Mouse (Mus musculus) heart, embryonic 12.5 days (tissue): ENCODE data around the gene Egfl7. TPM values are rescaled to one million over a fixed set of nuclear protein-coding genes. Genes with fewer than 3 reads are reported as not detected.

Experiments
- ATAC-seq: fragments of 200-750 bp; cut with Nextera tagmentation; 2 replicates; pipeline ENCODE4 v1.8.0; 2017; ENCODE audit warnings: moderate TSS enrichment, moderate library complexity; ENCODE audit not compliant: insufficient number of reproducible peaks, low FRiP score
- H3K27ac ChIP-seq: fragments of 300-500 bp; sonication (generic); 2 replicates; pipeline ENCODE4 v1.5.1; 2016; ENCODE audit warnings: mild to moderate bottlenecking, moderate library complexity; ENCODE audit not compliant: poor library complexity, severe bottlenecking
- H3K27me3 ChIP-seq: fragments of 300-500 bp; sonication (generic); replicated peaks from 2 replicates; pipeline ENCODE4 v1.6.1; 2016; ENCODE audit warnings: mild to moderate bottlenecking, moderate library complexity
- H3K36me3 ChIP-seq: fragments of 300-500 bp; sonication (generic); 2 replicates; pipeline ENCODE4 v1.6.1; 2016; ENCODE audit warnings: mild to moderate bottlenecking, moderate library complexity
- H3K4me1 ChIP-seq: fragments of 300-500 bp; sonication (generic); replicated peaks from 2 replicates; pipeline ENCODE4 v1.6.1; 2016; ENCODE audit warnings: mild to moderate bottlenecking
- H3K4me2 ChIP-seq: fragments of 300-500 bp; sonication (generic); 2 replicates; pipeline ENCODE4 v1.6.1; 2016; ENCODE audit warnings: mild to moderate bottlenecking, moderate library complexity
- H3K4me3 ChIP-seq: fragments of 300-500 bp; sonication (generic); 2 replicates; pipeline ENCODE4 v1.5.1; 2016; ENCODE audit warnings: mild to moderate bottlenecking
- H3K9ac ChIP-seq: fragments of 300-500 bp; sonication (generic); 2 replicates; pipeline ENCODE4 v1.6.1; 2016; ENCODE audit warnings: mild to moderate bottlenecking, moderate library complexity
- H3K9me3 ChIP-seq: fragments of 300-500 bp; sonication (generic); replicated peaks from 2 replicates; pipeline ENCODE4 v1.6.1; 2016; ENCODE audit warnings: mild to moderate bottlenecking, moderate library complexity
- WGBS: fragments of 180-500 bp; shearing (Covaris S2); methylation state at CpG from one replicate; pipeline ENCODE4 v1.1.7; 2016; 5-methylcytosine and 5-hydroxymethylcytosine counted together
- polyA plus RNA-seq: library from polyadenylated mRNA; unstranded; fragments of >200 nt; fragmentation: Nextera tagmentation; extraction: Ambion mirVana; gene quantifications from 2 replicates; pipeline ENCODE4 v1.2.1, GENCODE M21; 2016

Gene Egfl7
- polyA plus RNA-seq, 1 experiment from 2014 or later: 139 TPM

- H3K4me3 ChIP-seq: no peak overlapping the region
- no peak for ATAC-seq
- no peaks in the 10 kb centered on the region for H3K9me3 ChIP-seq
- peak overlapping the region; percentile 36; the same call in 1 of the 2 replicates for H3K9ac ChIP-seq
- H3K27me3 ChIP-seq: no peaks in the 10 kb centered on the region
- H3K4me2 ChIP-seq: peak overlapping the region; percentile 16
- WGBS: 90% methylated on average over 7 of the region's 7 CpGs
- H3K27ac ChIP-seq: peak overlapping the region; percentile 11
- peaks cover 57% of the 10 kb centered on the region for H3K36me3 ChIP-seq
- H3K4me1 ChIP-seq: peaks cover 37% of the 10 kb centered on the region
Observed at GRCm38 (mm10) chr2:26590962-26591361, 11.1 kb downstream of the Egfl7 start.

DNA sequence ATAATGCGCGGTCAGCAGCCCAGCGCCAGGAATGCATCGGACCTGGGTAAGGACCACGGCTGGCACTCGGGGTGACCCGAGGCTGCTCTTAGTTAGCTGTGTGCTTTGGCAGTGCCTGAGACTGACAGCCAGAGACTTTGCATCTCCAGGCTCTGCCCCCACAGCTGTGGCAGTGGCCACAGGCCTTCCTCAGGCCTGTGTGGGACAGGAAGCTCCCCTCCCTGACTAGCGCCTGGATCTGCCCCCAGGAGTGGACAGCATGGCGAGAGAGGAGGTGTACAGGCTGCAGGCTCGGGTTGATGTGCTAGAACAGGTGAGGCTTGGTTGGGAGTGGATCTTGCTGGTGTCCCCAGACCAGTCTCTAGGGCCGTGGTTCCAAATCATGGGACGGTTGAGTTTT, 11.6 kb downstream of the Egfl7 start:
- H3K4me3 ChIP-seq: no peak overlapping the region
- peak overlapping the region; percentile 11; the same call in 1 of the 2 replicates for H3K27ac ChIP-seq

DNA sequence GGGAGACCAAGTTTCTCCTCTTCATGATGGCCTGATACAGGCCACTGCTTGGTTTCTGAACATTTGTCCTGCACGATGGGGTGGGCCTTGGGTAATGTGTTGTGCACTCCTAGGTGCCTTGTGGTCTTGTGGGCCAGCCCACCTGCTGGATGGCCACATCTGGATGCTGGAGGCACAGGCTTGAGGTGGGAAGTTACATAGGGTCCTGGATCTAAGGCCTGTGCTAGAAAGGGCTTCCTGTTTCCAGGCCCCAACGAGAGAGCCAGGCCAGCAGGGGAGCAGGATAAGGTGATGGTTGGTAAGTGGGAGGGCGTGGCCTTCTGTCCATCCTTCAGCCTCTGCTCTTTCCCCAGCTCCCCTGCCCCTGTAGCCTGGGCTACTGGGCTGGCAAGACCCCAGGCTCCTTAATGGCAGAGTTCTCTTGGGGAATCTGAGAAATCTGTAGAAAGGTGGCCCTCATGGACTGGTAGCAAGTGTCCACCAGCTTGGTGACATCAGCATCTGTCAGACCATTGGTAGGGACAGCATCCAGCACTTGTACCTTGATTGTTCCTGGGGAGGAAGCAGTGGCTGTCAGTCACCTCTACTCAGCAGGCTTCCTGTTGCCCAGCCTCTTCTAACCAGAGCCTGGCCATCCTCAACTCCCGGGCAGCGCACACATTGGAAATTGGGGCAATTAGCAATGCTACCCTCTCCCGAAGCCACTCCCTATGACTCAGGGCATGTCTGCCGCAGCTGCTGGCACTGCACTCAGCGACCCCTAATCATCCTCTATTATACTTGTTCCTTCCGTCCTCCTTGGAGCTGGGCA, 13.6 kb downstream of the Egfl7 start:
- no peak for ATAC-seq
- H3K9ac ChIP-seq: no peak overlapping the region
- no peak overlapping the region for H3K4me2 ChIP-seq
- WGBS: 62% methylated on average over 9 of the region's 9 CpGs
- peaks cover 58% of the 10 kb centered on the region for H3K36me3 ChIP-seq
- no peak overlapping the region for H3K4me3 ChIP-seq
- peaks cover 17% of the 10 kb centered on the region for H3K4me1 ChIP-seq
- no peak overlapping the region for H3K27ac ChIP-seq
- H3K27me3 ChIP-seq: no peaks in the 10 kb centered on the region
- H3K9me3 ChIP-seq: no peaks in the 10 kb centered on the region

More for the DNA sequence above, 11.6 kb downstream of the Egfl7 start:
- Histone ChIP-seq H3K27me3 (no peaks in the 10 kb centered on the region), H3K4me1 (peaks cover 33% of the 10 kb centered on the region), H3K36me3 (peaks cover 60% of the 10 kb centered on the region), H3K9ac (peak overlapping the region; percentile 36; the same call in 1 of the 2 replicates), H3K9me3 (no peaks in the 10 kb centered on the region), H3K4me2 (no peak overlapping the region)
- no peak for ATAC-seq
- WGBS: 77% methylated on average over 12 of the region's 12 CpGs

DNA sequence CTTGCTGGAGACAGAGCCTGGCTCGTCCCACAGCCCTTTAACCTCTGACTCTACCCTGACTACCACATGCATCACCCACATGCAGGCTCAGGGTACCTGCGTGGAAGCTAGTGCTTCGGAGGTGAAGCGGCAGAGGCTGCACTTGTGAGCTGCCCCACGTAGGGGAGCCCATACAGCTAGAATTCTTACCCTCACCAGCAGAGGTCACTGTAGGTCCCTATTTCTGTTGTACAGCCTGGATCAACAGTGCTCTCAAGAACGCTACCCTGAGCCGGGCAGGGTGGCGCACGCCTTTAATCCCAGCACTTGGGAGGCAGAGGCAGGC, 14.2 kb downstream of the Egfl7 start:
- H3K27me3 ChIP-seq: no peaks in the 10 kb centered on the region
- no peak overlapping the region for H3K4me2 ChIP-seq
- 59% methylated on average over 9 of the region's 9 CpGs for WGBS
- ATAC-seq: no peak
- H3K4me1 ChIP-seq: peaks cover 11% of the 10 kb centered on the region; the same call in 1 of the 2 replicates
- no peak overlapping the region for H3K27ac ChIP-seq
- H3K36me3 ChIP-seq: peaks cover 58% of the 10 kb centered on the region
- H3K4me3 ChIP-seq: no peak overlapping the region
- no peak overlapping the region for H3K9ac ChIP-seq
- H3K9me3 ChIP-seq: no peaks in the 10 kb centered on the region

DNA sequence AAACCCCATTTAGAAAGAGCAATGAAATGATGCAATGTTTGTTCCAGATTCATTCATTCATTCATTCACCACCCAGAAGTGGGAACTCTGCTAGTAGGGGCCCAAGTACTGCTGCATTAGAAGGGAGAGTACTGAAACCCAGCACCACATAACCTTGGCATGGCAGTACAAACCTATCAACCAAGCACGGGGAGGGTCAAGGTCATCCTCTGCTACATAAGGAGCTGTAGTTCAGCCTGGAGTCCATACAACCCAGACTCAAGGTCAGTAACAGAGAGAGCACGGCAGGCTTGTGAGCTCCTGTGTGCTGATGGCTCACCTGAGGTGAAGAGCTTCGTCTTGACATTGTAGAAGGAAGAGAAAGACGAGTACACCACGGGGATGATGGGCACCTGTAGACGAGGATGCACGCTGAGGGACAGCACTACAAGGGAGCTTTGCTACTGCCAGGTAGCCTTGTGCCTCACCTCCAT, 14.7 kb downstream of the Egfl7 start:
- H3K9me3 ChIP-seq: no peaks in the 10 kb centered on the region
- WGBS: 76% methylated on average over 7 of the region's 7 CpGs
- peak; percentile 5; the same call in 1 of the 2 replicates for ATAC-seq

DNA sequence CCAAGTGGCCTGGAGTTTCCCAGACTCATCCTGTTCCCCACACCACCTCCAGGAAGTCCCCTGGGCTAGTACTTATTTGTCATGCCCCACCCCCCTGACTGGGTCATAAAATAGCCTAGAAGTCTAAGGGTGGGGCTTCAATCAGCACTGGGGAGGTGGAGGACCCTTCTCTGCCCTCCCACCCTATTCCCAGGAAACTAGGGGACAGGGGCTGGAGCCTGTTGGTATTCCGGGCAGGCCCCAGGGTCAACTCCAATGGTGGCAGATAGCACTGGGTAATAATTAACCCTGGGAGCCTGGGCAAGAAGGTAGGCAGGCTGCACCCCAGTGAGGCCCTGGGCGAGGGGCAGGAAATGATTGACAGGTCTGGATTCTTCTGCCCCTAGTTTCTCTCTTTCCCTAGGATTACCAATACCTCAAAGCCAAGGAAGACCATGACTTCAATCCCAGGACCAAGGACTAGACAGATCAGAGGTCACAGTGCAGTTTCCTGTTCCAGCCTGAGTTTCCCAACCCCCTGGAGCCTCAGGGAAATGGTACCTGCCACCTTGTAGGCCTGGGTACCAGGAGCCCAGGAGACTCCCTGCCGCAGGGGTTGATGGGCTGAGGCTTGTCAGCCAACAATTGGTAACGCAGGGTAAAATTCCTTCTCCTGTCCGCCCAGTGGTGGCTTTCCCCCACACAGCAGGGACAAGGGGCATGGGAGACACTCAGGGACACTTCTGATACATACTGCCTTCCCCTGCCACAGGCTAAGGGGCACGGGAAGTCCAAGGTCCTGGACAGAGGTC, 15.3 kb downstream of the Egfl7 start:
- ATAC-seq: peak; percentile 49
- Histone ChIP-seq H3K9ac (no peak overlapping the region), H3K4me1 (peaks cover 6% of the 10 kb centered on the region; the same call in 1 of the 2 replicates), H3K4me2 (no peak overlapping the region), H3K27ac (no peak overlapping the region), H3K36me3 (peaks cover 51% of the 10 kb centered on the region), H3K27me3 (no peaks in the 10 kb centered on the region), H3K4me3 (no peak overlapping the region), H3K9me3 (no peaks in the 10 kb centered on the region)
- 64% methylated on average over 6 of the region's 6 CpGs for WGBS

More for the DNA sequence above, 14.7 kb downstream of the Egfl7 start:
- H3K9ac ChIP-seq: no peak overlapping the region
- no peaks in the 10 kb centered on the region for H3K27me3 ChIP-seq
- no peak overlapping the region for H3K27ac ChIP-seq
- peaks cover 9% of the 10 kb centered on the region; the same call in 1 of the 2 replicates for H3K4me1 ChIP-seq
- no peak overlapping the region for H3K4me2 ChIP-seq
- H3K4me3 ChIP-seq: no peak overlapping the region
- peaks cover 55% of the 10 kb centered on the region for H3K36me3 ChIP-seq

DNA sequence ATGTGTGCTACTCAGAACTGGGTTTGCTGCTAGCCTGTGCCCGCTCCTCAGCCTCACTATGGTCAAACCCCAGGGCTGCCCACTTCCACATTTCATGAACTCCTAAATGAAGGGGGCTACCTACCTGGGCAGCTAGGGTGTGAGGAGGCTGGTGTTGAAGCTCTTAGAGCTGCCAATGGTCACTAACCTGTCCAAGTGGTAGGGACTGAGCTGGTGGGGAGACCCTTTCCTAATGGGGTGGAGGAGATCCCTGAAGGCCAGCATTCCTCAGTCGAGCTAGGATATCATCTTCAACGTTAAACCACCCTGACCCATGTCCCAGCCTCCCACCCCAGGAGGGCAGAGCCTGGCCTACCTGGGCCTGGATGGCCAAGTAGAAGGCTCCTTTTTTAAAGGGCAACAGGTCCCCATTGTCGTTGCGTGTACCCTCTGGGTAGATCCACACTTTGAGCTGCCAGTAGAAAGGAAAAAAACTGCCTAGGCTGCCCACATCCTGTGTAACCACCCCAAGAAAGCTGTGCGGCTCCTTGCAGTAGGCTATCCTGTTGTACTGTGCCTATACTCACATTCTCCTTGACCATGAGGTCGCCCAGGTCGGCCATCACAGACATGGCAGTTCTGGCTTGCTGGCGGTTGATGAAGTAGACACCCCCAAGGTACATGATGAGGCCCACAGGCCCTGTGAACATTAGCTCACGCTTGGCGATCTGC, 16.1 kb downstream of the Egfl7 start:
- H3K9me3 ChIP-seq: no peaks in the 10 kb centered on the region
- 73% methylated on average over 11 of the region's 11 CpGs for WGBS
- ATAC-seq: peak; percentile 17; the same call in 1 of the 2 replicates
- no peak overlapping the region for H3K4me2 ChIP-seq
- peaks cover 43% of the 10 kb centered on the region for H3K36me3 ChIP-seq
- H3K27me3 ChIP-seq: no peaks in the 10 kb centered on the region
- no peak overlapping the region for H3K27ac ChIP-seq
- peaks cover 6% of the 10 kb centered on the region; the same call in 1 of the 2 replicates for H3K4me1 ChIP-seq
- H3K9ac ChIP-seq: no peak overlapping the region
- H3K4me3 ChIP-seq: no peak overlapping the region

DNA sequence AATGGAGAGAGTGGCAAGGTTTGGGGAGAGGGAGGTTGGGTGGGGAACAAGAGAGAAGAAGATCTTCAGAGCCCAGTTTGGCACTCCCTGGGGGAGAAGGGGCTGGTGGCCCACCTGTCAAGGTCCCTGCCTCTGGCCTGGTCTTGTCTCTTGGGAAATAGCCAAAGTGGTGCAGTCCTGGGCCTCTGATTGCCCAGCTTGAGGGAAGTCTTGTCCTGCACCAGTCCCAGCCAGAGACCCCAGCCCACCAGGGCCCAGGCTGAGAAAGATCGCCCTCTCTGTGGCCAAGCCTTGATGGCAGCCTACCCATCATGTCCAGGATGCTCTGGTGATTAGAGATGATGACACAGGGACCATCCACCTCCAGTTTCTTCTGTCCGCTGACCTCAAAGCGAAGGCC, 17.1 kb downstream of the Egfl7 start:
- no peaks in the 10 kb centered on the region for H3K4me1 ChIP-seq
- 89% methylated on average over 3 of the region's 3 CpGs for WGBS
- H3K9me3 ChIP-seq: no peaks in the 10 kb centered on the region
- H3K27me3 ChIP-seq: no peaks in the 10 kb centered on the region
- no peak overlapping the region for H3K9ac ChIP-seq
- H3K27ac ChIP-seq: no peak overlapping the region
- H3K4me2 ChIP-seq: no peak overlapping the region
- ATAC-seq: no peak
- peaks cover 33% of the 10 kb centered on the region for H3K36me3 ChIP-seq
- H3K4me3 ChIP-seq: no peak overlapping the region

DNA sequence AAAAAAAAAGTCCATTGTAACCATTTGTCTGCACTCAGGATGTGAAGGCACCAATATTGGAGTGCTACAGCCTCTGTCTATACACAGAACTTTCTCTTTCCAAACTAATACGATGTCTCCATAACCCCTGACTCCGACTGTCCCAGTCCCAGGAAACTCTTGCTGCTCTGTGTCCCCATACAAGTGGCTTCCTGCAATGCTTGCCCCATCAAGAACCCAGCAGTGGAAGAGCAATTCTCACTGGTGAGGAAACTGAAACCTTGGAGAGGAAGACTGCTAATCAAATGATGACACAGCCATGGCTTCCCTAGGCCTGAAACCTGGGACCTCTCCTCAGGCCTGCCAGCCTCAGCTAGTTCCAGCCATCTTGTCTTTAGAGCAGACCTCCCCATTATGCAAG, 18.0 kb downstream of the Egfl7 start:
- Histone ChIP-seq H3K4me2 (no peak overlapping the region), H3K36me3 (peaks cover 24% of the 10 kb centered on the region), H3K4me1 (no peaks in the 10 kb centered on the region; the same call in 1 of the 2 replicates), H3K27ac (no peak overlapping the region), H3K9me3 (no peaks in the 10 kb centered on the region), H3K9ac (no peak overlapping the region), H3K4me3 (no peak overlapping the region), H3K27me3 (no peaks in the 10 kb centered on the region)
- 80% methylated on average over 2 of the region's 2 CpGs for WGBS
- no peak for ATAC-seq

GRCm38 (mm10) chr2:26598462-26598861, 18.6 kb downstream of the Egfl7 start:
- Histone ChIP-seq H3K9me3 (no peaks in the 10 kb centered on the region), H3K36me3 (peaks cover 18% of the 10 kb centered on the region), H3K4me1 (peaks cover 6% of the 10 kb centered on the region), H3K9ac (no peak overlapping the region), H3K27me3 (no peaks in the 10 kb centered on the region), H3K27ac (no peak overlapping the region), H3K4me2 (no peak overlapping the region), H3K4me3 (no peak overlapping the region)
- 68% methylated on average over 3 of the region's 3 CpGs for whole genome bisulfite sequencing
- ATAC-seq: no peak

DNA sequence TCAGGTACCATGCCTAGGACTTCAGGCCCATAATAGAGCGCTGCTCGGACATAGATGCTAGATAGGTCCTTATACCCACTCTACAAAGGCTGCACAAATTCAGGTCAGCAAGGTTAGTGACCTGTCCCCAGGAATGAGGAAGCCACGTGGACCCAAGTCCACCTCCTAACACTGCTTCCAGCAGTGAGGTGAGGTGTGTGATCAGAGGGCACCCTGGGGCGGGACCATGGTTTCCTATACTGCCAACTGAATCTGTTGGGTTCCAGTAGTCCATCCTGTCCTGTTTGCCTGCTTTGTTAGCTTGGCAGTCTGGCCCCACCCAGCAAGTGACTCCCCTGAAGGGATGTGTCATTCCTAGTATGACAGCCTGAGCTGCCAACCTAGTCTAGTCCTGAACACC, 20.2 kb downstream of the Egfl7 start:
- no peak overlapping the region for H3K27ac ChIP-seq
- peaks cover 14% of the 10 kb centered on the region for H3K4me1 ChIP-seq
- 88% methylated on average over 4 of the region's 4 CpGs for WGBS
- peaks cover 6% of the 10 kb centered on the region; the same call in 1 of the 2 replicates for H3K36me3 ChIP-seq
- H3K4me2 ChIP-seq: no peak overlapping the region
- H3K9ac ChIP-seq: no peak overlapping the region
- H3K9me3 ChIP-seq: no peaks in the 10 kb centered on the region
- ATAC-seq: no peak
- no peak overlapping the region for H3K4me3 ChIP-seq
- H3K27me3 ChIP-seq: no peaks in the 10 kb centered on the region
